Comparison of ENCODE assay signal across 17 mouse cellular contexts in genomic region chr8:34441756-34442155, GRCm38 (mm10).
"Had no signal": no experiment of that assay in that cellular context is flagged by ENCODE, and none has a peak within 500 bp of the region (broad histone marks: within the 10 kb centered on the region; RNA-seq: fewer than 3 reads in every experiment).

No protein-coding gene starts in this region.

- H3K9me3 ChIP-seq: limb, embryonic 15.5 days; liver, embryonic 15.5 days; midbrain, embryonic 12.5 days; neural tube, embryonic 15.5 days; stomach, embryonic 15.5 days had no signal

- H3K27me3 ChIP-seq: liver, embryonic 15.5 days; midbrain, embryonic 12.5 days; neural tube, embryonic 15.5 days; stomach, embryonic 15.5 days had no signal

- H3K4me2 ChIP-seq: limb, embryonic 15.5 days; liver, embryonic 15.5 days; lung, embryonic 14.5 days; midbrain, embryonic 12.5 days; neural tube, embryonic 15.5 days; stomach, embryonic 15.5 days had no signal

- H3K36me3 ChIP-seq: limb, embryonic 15.5 days; liver, embryonic 15.5 days; midbrain, embryonic 12.5 days; neural tube, embryonic 15.5 days; stomach, embryonic 15.5 days had no signal

- H3K9ac ChIP-seq: limb, embryonic 15.5 days; liver, embryonic 15.5 days; lung, embryonic 14.5 days; midbrain, embryonic 12.5 days; neural tube, embryonic 15.5 days; stomach, embryonic 15.5 days had no signal

- H3K4me1 ChIP-seq: limb, embryonic 15.5 days; liver, embryonic 15.5 days; midbrain, embryonic 12.5 days; neural tube, embryonic 15.5 days; stomach, embryonic 15.5 days had no signal

- DNase-seq: kidney, adult 11 months; kidney, adult 9 months; kidney, postnatal 36 days; layer of hippocampus, adult 9-11 months; layer of hippocampus, postnatal 36 days; lung, embryonic 14.5 days; lung, postnatal 10 days; lung, postnatal 4 days; right cerebral cortex, postnatal 14 days; thymus, adult 2 months; thymus, postnatal 25 days had no signal

- H3K27ac ChIP-seq: kidney, postnatal 0 days; limb, embryonic 15.5 days; liver, embryonic 15.5 days; midbrain, embryonic 12.5 days; neural tube, embryonic 15.5 days; stomach, embryonic 15.5 days had no signal

- H3K4me3 ChIP-seq: limb, embryonic 15.5 days; liver, embryonic 15.5 days; midbrain, embryonic 12.5 days; neural tube, embryonic 15.5 days; stomach, embryonic 15.5 days had no signal
